Mouse (Mus musculus) gastrocnemius, adult 2 months (tissue): Measurements from ENCODE around the gene Rgs11. TPM values are rescaled to one million over a fixed set of nuclear protein-coding genes. Genes with fewer than 3 reads are reported as not detected.

Experiments used
- DNase-seq: peaks from one replicate; pipeline ENCODE4 v3.0.0; 2022
- H3K27ac ChIP-seq: fragments of 200-600 bp; 2 replicates; pipeline ENCODE4 v1.8.1; 2022; ENCODE audit warnings: mild to moderate bottlenecking
- H3K4me3 ChIP-seq: fragments of 200-600 bp; 2 replicates; pipeline ENCODE4 v1.8.1; 2022; ENCODE audit warnings: mild to moderate bottlenecking, moderate library complexity
- CTCF ChIP-seq: fragments of 200-600 bp; IDR thresholded peaks from 2 replicates; pipeline ENCODE4 v1.8.1; 2022; ENCODE audit warnings: antibody characterized with exemption, mild to moderate bottlenecking, moderate library complexity
- intact Hi-C: fragments of 180-260 bp; cut with DNase I; formaldehyde crosslinking; loops from one replicate; pipeline ENCODE4 v1.15.1; 2025
- total RNA-seq, 2 experiments: library from RNA; stranded (reverse); gene quantifications; 2 replicates each; pipeline ENCODE4 v1.2.3; 2021

Gene Rgs11
- total RNA-seq, 2 experiments from 2014 or later, result 0.33 to 0.54 TPM

DNA sequence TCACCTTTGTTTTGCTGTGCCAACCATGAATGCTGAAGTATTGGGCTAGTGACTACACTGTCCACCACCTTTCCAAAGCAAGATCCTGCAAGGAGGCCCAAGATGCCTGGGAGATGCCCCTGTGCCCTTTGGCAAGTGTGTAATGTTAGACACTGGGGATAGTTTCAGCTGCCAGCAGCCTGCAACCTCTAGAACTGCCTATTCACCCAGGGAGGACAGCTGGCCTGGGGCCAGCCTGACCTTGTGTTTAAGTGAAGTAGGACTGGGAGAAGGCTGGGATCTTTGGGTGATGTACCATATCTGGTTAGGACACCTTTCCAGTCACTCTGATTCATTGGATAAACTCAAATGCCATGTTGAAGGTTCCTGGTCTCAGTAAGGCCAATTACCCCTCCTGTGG is 753 bp upstream of the Rgs11 start:
- intact Hi-C loops, result no loop called here
- TF ChIP-seq CTCF, result no peak
- Histone ChIP-seq H3K27ac (no peak overlapping the region), H3K4me3 (no peak overlapping the region)
- no peak for DNase-seq

DNA sequence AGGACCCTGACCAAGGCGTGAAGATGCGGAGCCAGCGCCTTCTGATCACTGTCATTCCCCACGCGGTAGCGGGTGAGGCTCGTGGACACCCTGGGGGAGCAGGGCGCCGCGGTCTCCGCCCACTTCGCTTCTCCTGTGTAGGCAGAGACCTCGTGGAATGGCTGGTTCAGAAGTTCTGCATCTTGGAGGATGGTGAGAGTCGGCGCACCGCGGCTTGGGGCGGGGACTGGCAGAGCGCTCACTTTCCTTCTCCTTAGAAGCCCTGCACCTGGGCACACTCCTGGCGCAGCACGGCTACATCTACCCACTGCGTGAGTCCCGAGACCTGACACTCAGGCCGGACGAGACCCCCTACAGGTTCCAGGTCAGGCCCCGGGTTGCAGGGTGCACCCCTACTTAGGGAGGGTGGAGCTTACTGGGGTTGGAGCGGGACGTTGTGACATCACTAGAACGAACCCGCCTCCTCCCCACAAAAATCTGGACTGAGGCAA is 615 bp downstream of the Rgs11 start:
- H3K27ac ChIP-seq, result peak overlapping the region; percentile 46
- intact Hi-C loops, result no loop called here
- no peak for TF ChIP-seq CTCF
- peak overlapping the region; percentile 75 for H3K4me3 ChIP-seq
- DNase-seq, result peak; percentile 39

DNA sequence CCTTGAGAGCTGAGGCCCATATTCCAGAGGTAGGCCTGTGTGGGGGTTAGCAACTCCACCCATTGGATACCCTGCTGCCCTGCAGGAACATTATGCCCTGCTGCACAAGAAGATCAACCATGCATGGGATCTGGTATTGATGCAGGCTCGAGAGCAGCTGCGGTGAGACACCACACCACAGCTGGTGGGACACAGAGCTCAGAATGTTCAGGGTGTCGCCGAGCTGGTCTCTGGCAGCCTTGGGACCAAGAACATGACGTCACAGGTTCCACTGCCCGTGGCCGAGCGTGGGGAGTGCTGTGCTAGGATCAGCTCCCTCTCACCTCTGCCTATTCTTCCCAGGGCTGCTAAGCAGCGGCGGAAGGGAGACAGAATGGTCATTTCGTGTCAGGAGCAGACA is 2.0 kb downstream of the Rgs11 start:
- intact Hi-C loops, result no loop called here
- H3K27ac ChIP-seq, result no peak overlapping the region; the same call in 1 of the 2 replicates
- no peak for DNase-seq
- H3K4me3 ChIP-seq, result no peak overlapping the region
- no peak for TF ChIP-seq CTCF

DNA sequence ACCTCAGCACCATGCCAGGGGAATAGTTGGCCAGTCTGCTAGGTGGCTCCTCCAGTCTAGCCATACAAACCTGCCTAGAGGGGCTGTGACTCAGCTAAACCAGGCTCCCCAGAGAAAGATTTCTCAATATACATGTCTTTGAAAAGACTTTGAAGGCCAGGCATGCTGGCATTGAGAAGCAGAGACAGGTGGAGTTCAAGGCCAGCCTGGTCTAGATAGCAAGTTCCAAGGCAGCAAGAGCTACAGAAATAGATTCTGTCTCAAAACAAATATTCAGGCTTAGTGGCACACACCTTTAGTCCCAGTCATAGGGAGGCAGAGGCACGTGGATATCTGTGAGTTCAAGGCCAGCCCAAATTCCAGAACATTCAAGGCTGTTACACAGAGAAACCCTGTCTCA is 3.6 kb downstream of the Rgs11 start:
- no peak for TF ChIP-seq CTCF
- intact Hi-C loops, result no loop called here
- Histone ChIP-seq H3K4me3 (no peak overlapping the region), H3K27ac (no peak overlapping the region)
- no peak for DNase-seq

DNA sequence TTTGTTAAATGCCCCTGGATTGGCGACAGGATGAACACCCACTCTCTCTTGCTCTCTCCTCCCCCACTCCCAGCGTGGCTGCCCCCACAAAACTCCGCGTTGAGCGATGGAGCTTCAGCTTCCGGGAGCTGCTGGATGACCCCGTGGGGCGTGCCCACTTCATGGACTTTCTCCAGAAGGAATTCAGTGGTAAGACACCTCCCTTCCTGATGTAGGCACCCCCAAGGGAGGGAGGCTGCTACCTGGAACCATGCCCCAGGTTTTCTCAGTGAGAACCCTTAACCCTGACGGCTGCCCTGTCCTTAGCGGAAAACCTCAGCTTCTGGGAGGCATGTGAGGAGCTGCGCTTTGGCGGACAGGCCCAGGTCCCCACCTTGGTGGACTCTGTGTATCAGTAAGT is 4.9 kb downstream of the Rgs11 start, which contains the start of gene Arhgdig:
TSS of gene Arhgdig (minus strand) at position 101 of the 400 bp plus-strand sequence.
- intact Hi-C loops, result no loop called here
- TF ChIP-seq CTCF, result no peak
- no peak for DNase-seq
- no peak within 1 kb of the TSS for H3K4me3 ChIP-seq
- H3K27ac ChIP-seq, result no peak within 1 kb of the TSS

DNA sequence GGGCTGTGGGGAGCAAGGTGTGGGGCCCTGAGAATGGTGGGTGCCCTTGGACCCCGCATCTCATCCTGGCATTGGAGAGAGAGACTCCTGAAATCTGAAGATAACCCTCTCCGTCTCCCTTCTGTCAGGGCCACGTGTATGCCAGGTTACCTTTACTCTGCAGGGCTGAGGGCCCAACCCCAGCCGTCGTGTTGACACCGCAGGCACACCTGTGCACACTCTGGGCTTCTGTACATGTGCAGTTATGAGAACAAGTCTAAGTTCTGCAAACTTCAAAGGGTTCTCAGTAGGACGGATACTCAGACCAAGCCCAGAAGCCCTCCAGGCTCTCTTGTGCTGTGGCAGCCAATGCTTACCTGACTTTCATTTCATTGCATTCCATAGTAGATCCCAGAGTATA is 9.5 kb downstream of the Rgs11 start:
- intact Hi-C loops, result no loop called here
- no peak for TF ChIP-seq CTCF
- no peak for DNase-seq
- H3K4me3 ChIP-seq, result no peak overlapping the region
- no peak overlapping the region for H3K27ac ChIP-seq

DNA sequence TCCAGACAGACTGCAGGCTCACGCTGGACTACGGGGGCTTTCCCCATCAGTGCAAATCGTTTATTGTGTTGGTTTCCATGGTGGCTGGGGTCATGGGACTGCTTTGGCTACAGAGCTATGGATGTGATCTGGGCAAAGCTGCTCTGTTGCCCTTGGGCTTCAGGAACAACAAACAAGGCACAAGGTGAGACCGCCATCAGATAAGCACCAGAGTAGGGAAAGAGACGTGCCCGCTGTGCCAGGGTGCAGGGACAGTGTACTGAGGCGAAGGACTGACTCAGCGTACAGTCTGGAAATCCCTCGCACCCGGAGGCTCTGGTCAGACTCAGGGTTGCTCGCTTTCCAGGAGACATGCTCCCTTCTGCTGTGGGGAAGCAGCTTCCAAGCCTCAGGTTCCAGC is 9.9 kb downstream of the Rgs11 start:
- no peak for TF ChIP-seq CTCF
- intact Hi-C loops, result no loop called here
- DNase-seq, result no peak
- no peak overlapping the region for H3K27ac ChIP-seq
- no peak overlapping the region for H3K4me3 ChIP-seq

DNA sequence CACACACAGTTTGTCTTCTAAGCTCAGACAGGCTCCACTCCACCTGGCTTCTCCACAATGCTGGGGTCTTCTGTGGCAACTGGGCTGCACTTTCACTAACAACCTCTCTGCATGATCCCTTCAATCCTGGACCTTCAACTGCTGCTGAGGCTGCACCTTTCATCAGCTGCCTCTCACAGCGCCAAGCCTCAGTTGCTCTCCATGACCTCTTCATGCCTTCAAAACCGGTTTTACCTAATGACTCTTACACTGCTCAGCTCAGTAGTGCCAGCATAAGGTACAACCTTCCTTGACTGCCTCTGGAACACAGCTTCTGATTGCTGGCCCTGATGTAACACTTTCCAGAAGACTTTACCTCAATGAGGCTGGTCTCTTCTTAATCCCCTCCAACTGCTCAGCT is 18.8 kb downstream of the Rgs11 start:
- no peak overlapping the region for H3K4me3 ChIP-seq
- no peak for DNase-seq
- no peak overlapping the region for H3K27ac ChIP-seq
- intact Hi-C loops, result no loop called here
- TF ChIP-seq CTCF, result no peak

DNA sequence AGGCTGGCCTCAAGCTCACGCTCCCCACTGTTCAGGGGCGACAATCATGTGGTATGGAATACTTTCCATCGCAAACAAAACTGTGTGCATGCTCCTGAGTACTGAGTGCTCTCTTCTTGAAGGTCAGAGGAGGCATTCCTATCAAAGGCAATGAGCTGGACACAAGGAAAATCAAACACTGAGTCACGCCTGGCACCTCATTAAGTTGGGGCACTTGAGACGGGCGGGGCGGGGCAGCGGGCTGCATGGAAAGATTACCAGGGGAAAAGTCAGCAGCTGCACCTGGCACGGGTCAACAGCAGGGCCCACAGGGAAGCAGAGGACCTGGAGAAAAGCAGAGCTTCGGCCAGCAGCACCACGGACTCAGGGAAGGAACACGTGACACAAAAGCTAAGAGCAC is 22.4 kb downstream of the Rgs11 start:
- Histone ChIP-seq H3K4me3 (no peak overlapping the region), H3K27ac (no peak overlapping the region)
- no peak for DNase-seq
- intact Hi-C loops, result no loop called here
- no peak for TF ChIP-seq CTCF

DNA sequence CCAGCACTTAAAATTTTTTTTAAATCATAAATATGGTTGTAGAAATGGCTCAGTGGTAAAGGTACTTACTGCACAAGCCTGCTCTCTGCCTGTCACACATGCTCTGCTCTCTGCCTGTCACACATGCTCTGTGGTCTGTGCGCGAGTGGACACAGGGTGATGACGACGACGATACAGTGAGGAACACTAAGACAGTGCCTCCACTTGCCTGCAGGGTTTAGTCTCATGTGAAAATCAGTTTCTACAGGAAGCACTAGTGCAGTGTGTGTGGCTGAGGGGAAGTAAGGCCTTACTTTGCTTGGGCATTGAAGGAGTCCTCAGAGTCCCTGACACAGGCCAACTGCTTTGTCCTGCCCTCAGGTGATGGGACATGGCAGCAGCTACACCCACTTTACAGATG is 27.0 kb downstream of the Rgs11 start:
- intact Hi-C loops, result no loop called here
- TF ChIP-seq CTCF, result no peak
- no peak overlapping the region for H3K4me3 ChIP-seq

DNA sequence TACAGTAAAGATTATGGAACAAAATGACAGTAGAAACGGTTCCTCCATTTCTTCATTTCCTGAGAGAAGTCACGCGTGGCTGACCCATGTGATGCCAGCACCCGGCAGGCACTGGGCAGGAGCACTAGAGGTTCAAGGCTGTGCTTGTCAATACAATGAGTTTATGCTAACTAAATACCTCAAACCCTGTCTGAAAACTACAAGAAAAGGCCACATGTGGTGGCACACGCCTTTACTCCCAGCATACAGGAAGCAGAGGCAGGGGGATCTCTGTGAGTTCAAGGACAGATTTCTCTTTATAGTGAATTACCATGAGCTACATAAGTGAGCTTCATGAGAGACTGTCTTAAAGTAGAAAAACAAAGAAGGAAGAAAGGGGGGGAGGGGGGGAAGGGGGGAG is 28.4 kb downstream of the Rgs11 start:
- intact Hi-C loops, result no loop called here
- no peak for DNase-seq
- TF ChIP-seq CTCF, result no peak
- no peak overlapping the region for H3K4me3 ChIP-seq
- H3K27ac ChIP-seq, result no peak overlapping the region

More for the DNA sequence above, 27.0 kb downstream of the Rgs11 start:
- no peak for DNase-seq
- H3K27ac ChIP-seq, result no peak overlapping the region

DNA sequence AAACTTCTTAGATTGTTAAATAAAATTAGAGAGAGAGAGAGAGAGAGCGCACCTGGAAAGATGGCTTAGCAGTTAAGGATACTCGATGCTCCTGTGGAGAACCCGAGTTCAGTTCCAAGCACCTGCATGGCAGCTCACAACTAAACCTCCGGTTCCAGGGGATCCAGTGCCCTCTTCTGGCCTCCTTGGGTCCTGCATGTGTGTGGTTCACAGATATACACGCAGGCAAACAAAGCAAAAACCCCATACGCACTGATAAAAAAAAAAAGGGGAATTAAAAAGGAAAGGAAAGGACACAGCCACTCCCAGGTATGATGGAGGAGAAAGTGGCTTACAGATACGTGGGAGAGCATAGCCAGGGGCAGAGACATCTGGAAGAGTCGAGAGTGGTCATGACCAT is 30.1 kb downstream of the Rgs11 start:
- TF ChIP-seq CTCF, result peak; percentile 28; the same call in 1 of the 2 replicates
- intact Hi-C loops, result no loop called here
- DNase-seq, result no peak
- Histone ChIP-seq H3K4me3 (no peak overlapping the region), H3K27ac (no peak overlapping the region)

DNA sequence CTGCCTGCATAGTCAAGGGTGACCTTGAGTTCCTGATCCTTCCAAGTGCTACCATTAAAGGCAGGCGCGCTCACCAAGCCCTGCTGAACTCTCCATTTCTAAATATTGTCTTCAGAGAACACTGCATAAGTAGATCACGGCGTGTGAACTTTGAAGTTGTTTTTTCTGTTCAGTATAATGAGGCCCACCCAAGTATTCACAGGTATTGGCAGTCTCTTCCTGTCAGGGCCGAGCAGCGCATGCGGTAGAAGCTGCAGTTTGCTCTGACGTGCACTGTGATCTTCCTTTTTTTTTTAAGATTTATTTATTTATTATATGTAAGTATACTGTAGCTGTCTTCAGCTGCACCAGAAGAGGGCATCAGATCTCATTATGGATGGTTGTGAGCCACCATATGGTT is 31.6 kb downstream of the Rgs11 start:
- H3K4me3 ChIP-seq, result no peak overlapping the region
- TF ChIP-seq CTCF, result no peak
- intact Hi-C loops, result no loop called here
- H3K27ac ChIP-seq, result no peak overlapping the region
- no peak for DNase-seq

DNA sequence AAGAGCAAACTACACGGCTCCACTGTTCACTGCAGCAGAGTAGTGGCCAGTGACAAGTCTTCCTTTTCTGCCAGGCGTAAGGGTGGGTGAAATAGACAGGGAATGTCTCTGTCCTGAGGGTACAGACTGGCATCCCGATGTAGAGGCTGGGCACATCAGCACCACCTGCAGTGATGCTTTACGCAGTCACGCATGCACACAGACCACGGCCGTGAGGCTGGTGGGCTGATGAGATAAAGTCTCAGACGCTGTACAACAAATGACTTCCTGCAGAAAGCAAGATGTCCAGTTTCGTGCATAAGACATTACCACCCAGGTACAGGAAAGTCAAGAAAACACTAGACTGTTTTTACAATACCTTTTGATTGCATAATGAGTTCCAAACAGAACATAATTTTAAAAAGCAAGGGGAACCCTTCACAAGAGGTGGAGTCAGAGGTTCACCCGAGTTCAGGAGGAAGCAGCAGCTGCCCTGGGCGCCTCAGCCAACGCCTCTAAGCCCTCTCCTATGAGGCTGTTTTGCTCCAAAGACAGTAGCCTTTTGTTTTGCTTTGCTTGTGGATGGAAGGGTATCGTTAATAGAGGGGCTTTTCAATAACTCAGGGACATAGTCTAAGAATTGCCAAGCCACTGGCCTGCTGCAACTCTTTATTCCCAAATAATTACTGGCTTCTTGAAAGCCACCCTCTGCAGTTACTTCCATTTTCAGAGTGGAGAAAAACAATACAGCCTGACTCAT is 32.5 kb downstream of the Rgs11 start:
- DNase-seq, result peak; percentile 39
- no peak for TF ChIP-seq CTCF
- H3K27ac ChIP-seq, result peak overlapping the region; percentile 75
- intact Hi-C loops, result no loop called here
- H3K4me3 ChIP-seq, result no peak overlapping the region
